Mouse (Mus musculus) heart, embryonic 11.5 days (tissue): ENCODE data around the gene Akr1c18. TPM values are rescaled to one million over a fixed set of nuclear protein-coding genes. Genes with fewer than 3 reads are reported as not detected.
"Not testable (repeated sequence)": the region's sequence is repeated elsewhere in the genome, so short reads cannot be mapped to it uniquely, and the experiment has no call there.

Experiments
- ATAC-seq: fragments of 200-750 bp; cut with Nextera tagmentation; replicated peaks from 2 replicates; pipeline ENCODE4 v1.8.0; 2017; ENCODE audit warnings: moderate library complexity; ENCODE audit not compliant: insufficient number of reproducible peaks, low FRiP score, low TSS enrichment
- H3K27ac ChIP-seq: fragments of 300-500 bp; sonication (generic); 2 replicates; pipeline ENCODE4 v1.5.1; 2014; ENCODE audit warnings: mild to moderate bottlenecking, low read depth, low read length
- H3K27me3 ChIP-seq: fragments of 300-500 bp; sonication (generic); 2 replicates; pipeline ENCODE4 v1.6.1; 2014; ENCODE audit warnings: mild to moderate bottlenecking, low read length, mixed read lengths; ENCODE audit not compliant: control insufficient read depth, insufficient read depth
- H3K36me3 ChIP-seq: fragments of 300-500 bp; sonication (generic); 2 replicates; pipeline ENCODE4 v1.6.1; 2014; ENCODE audit warnings: mild to moderate bottlenecking, low read length, moderate library complexity, mixed read lengths; ENCODE audit not compliant: control insufficient read depth, insufficient read depth
- H3K4me1 ChIP-seq: fragments of 300-500 bp; sonication (generic); 2 replicates; pipeline ENCODE4 v1.6.1; 2014; ENCODE audit warnings: low read length; ENCODE audit not compliant: control insufficient read depth, insufficient read depth
- H3K4me2 ChIP-seq: fragments of 300-500 bp; sonication (generic); 2 replicates; pipeline ENCODE4 v1.6.1; 2014; ENCODE audit warnings: mild to moderate bottlenecking, moderate library complexity
- H3K4me3 ChIP-seq: fragments of 300-500 bp; sonication (generic); 2 replicates; pipeline ENCODE4 v1.5.1; 2014; ENCODE audit warnings: low read depth, low read length
- H3K9ac ChIP-seq: fragments of 300-500 bp; sonication (generic); 2 replicates; pipeline ENCODE4 v1.6.1; 2014; ENCODE audit warnings: mild to moderate bottlenecking, low read depth, low read length, moderate library complexity
- H3K9me3 ChIP-seq: fragments of 300-500 bp; sonication (generic); replicated peaks from 2 replicates; pipeline ENCODE4 v1.6.1; 2016; ENCODE audit warnings: low read length; ENCODE audit not compliant: control insufficient read depth
- WGBS: fragments of 180-500 bp; shearing (Covaris S2); extraction: QIAGEN DNeasy Blood & Tissue Kit; methylation state at CpG from one replicate; pipeline ENCODE4 v1.1.7; 2014; ENCODE audit not compliant: insufficient replicate concordance; 5-methylcytosine and 5-hydroxymethylcytosine counted together
- polyA plus RNA-seq: library from polyadenylated mRNA; unstranded; fragments of >200 nt; fragmentation: Nextera tagmentation; extraction: Ambion mirVana; gene quantifications from 2 replicates; pipeline ENCODE4 v1.2.1, GENCODE M21; 2014

Akr1c18 gene
- polyA plus RNA-seq, 1 experiment from 2014 or later: not detected

- H3K4me2 ChIP-seq: no peak overlapping the region
These were observed 4.8 kb upstream of the Akr1c18 start for GRCm38 (mm10) chr13:4155286-4155685.

DNA sequence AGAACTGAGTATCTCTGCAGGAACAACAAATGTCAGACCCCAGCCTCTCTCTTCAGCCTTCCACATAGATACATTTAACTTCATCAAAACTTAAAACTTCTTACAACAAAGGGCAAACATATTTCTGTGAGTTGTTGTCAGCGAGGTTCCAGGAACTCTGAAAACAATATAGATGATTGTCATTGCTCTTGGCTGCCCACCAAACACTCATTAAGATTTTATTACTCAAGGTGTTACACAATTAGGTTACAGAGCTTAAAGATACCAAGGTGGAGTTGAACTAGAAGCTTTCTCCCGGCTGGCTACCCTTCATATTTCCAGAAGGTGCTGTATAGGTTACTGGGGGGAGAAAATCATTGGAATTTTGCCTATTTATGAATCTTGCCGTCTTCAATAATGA is 3.1 kb upstream of the Akr1c18 start:
- no peak overlapping the region for H3K27ac ChIP-seq
- no peak overlapping the region for H3K9ac ChIP-seq
- H3K4me3 ChIP-seq: no peak overlapping the region
- no peak for ATAC-seq
- H3K4me1 ChIP-seq: no peaks in the 10 kb centered on the region
- H3K4me2 ChIP-seq: no peak overlapping the region
- no peaks in the 10 kb centered on the region for H3K36me3 ChIP-seq
- no peaks in the 10 kb centered on the region for H3K9me3 ChIP-seq
- no peaks in the 10 kb centered on the region for H3K27me3 ChIP-seq
- 71% methylated on average over 3 of the region's 3 CpGs for WGBS

More at GRCm38 (mm10) chr13:4155286-4155685, 4.8 kb upstream of the Akr1c18 start:
- Histone ChIP-seq H3K9me3 (no peaks in the 10 kb centered on the region), H3K9ac (no peak overlapping the region), H3K27me3 (no peaks in the 10 kb centered on the region), H3K4me1 (no peaks in the 10 kb centered on the region), H3K4me3 (no peak overlapping the region), H3K36me3 (no peaks in the 10 kb centered on the region), H3K27ac (no peak overlapping the region)
- WGBS: 77% methylated on average over 2 of the region's 2 CpGs
- no peak for ATAC-seq

DNA sequence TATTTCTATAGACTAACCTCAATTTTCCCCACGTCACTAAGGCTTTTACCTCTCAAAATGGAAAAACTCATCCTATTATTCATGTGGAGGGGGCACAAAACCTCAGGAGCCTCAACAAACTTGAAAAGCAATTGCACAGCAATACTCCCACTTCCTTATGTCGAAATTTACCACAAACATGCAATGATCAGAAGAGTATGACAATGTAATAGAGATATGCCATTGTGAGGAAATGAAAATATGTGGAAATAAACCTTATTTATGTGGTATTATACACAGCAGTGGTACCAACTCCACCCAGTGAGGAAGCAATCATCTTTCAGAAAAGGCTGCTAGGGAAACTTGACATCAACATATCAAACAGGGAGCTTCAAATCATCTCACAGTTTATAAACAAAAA is 2.5 kb upstream of the Akr1c18 start:
- H3K27me3 ChIP-seq: no peaks in the 10 kb centered on the region
- H3K27ac ChIP-seq: no peak overlapping the region
- no peak overlapping the region for H3K4me3 ChIP-seq
- H3K9ac ChIP-seq: no peak overlapping the region
- H3K4me2 ChIP-seq: no peak overlapping the region
- H3K4me1 ChIP-seq: no peaks in the 10 kb centered on the region
- no peak for ATAC-seq
- H3K9me3 ChIP-seq: no peaks in the 10 kb centered on the region
- WGBS: 62% methylated on average over 2 of the region's 2 CpGs
- no peaks in the 10 kb centered on the region for H3K36me3 ChIP-seq

- Histone ChIP-seq H3K36me3 (no peaks in the 10 kb centered on the region), H3K27ac (no peak overlapping the region), H3K9me3 (no peaks in the 10 kb centered on the region), H3K4me2 (no peak overlapping the region), H3K4me1 (no peaks in the 10 kb centered on the region), H3K9ac (no peak overlapping the region), H3K4me3 (no peak overlapping the region), H3K27me3 (no peaks in the 10 kb centered on the region)
- 61% methylated on average over 1 of the region's 1 CpGs for WGBS
- no peak for ATAC-seq
These were observed 6.2 kb downstream of the Akr1c18 start for GRCm38 (mm10) chr13:4144261-4144660.

DNA sequence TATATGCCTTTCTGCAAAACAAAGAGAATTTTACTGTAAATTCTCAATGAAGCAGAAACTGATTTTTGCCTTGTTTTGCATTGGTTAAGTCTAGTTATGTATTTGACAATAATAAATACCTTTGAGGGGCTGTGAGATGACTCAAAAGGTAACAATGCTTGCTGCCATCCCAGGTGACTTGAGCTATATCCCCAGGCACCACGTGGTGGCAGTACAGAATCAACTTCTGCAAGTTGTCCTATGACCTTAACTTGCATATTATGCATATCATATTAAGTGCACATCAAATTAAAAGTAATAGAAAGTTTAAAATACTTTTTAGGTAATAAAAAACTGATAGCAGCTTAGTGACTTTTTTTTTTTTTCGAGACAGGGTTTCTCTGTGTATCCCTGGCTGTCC is 17.4 kb downstream of the Akr1c18 start:
- ATAC-seq: no peak
- H3K36me3 ChIP-seq: no peaks in the 10 kb centered on the region
- H3K4me3 ChIP-seq: no peak overlapping the region
- H3K9ac ChIP-seq: no peak overlapping the region
- no peaks in the 10 kb centered on the region for H3K27me3 ChIP-seq
- H3K4me2 ChIP-seq: no peak overlapping the region
- H3K4me1 ChIP-seq: no peaks in the 10 kb centered on the region
- WGBS: 33% methylated on average over 2 of the region's 2 CpGs
- H3K9me3 ChIP-seq: no peaks in the 10 kb centered on the region
- no peak overlapping the region for H3K27ac ChIP-seq

- Histone ChIP-seq H3K27me3 (no peaks in the 10 kb centered on the region), H3K4me2 (no peak overlapping the region), H3K36me3 (no peaks in the 10 kb centered on the region), H3K27ac (no peak overlapping the region), H3K9ac (no peak overlapping the region), H3K4me1 (no peaks in the 10 kb centered on the region), H3K4me3 (no peak overlapping the region), H3K9me3 (no peaks in the 10 kb centered on the region)
- 50% methylated on average over 3 of the region's 3 CpGs for WGBS
- ATAC-seq: no peak
These were observed 18.7 kb downstream of the Akr1c18 start for GRCm38 (mm10) chr13:4131721-4132120.

GRCm38 (mm10) chr13:4131317-4131716 is 19.1 kb downstream of the Akr1c18 start:
- H3K4me2 ChIP-seq: no peak overlapping the region
- H3K27me3 ChIP-seq: no peaks in the 10 kb centered on the region
- 70% methylated on average over 1 of the region's 1 CpGs for WGBS
- no peak overlapping the region for H3K27ac ChIP-seq
- no peak overlapping the region for H3K4me3 ChIP-seq
- no peaks in the 10 kb centered on the region for H3K4me1 ChIP-seq
- no peak for ATAC-seq
- no peaks in the 10 kb centered on the region for H3K36me3 ChIP-seq
- H3K9ac ChIP-seq: no peak overlapping the region
- no peaks in the 10 kb centered on the region for H3K9me3 ChIP-seq

GRCm38 (mm10) chr13:4129100-4129499 is 21.4 kb downstream of the Akr1c18 start:
- no peaks in the 10 kb centered on the region for H3K4me1 ChIP-seq
- 32% methylated on average over 5 of the region's 5 CpGs for WGBS
- no peak overlapping the region for H3K4me2 ChIP-seq
- no peak overlapping the region for H3K27ac ChIP-seq
- H3K36me3 ChIP-seq: no peaks in the 10 kb centered on the region
- H3K9ac ChIP-seq: no peak overlapping the region
- H3K4me3 ChIP-seq: no peak overlapping the region
- ATAC-seq: no peak
- no peaks in the 10 kb centered on the region for H3K9me3 ChIP-seq
- H3K27me3 ChIP-seq: no peaks in the 10 kb centered on the region

DNA sequence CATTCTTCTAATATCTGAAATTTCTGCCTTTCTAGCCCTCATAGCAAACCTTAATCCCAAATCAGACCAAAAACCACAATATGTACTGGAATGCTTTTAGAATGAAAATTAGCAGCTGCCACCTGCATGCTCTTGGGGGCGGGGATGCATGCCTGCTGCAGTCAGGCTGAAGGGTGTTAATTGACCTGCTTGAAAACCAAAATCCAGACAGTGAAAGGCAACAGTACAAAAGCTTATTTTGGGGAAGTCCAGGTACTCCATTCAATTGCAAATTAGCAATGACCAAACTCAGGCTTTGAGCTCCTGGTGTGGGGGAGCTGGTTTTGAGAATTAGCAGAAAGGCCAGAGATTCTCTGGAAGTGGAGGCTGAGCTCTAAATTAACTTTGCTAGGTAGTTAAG is 24.6 kb downstream of the Akr1c18 start:
- not testable (repeated sequence) for H3K36me3 ChIP-seq, H3K9ac ChIP-seq, H3K9me3 ChIP-seq, ATAC-seq, H3K4me3 ChIP-seq, H3K27ac ChIP-seq, H3K4me2 ChIP-seq, H3K27me3 ChIP-seq, H3K4me1 ChIP-seq
- 89% methylated on average over 1 of the region's 1 CpGs for WGBS
